Mouse (Mus musculus) G1E (cell line): ENCODE data around the gene Rptn. TPM values are rescaled to one million over a fixed set of nuclear protein-coding genes. Genes with fewer than 3 reads are reported as not detected.
A peak's percentile ranks its signal among the peaks of the same experiment; 100 is the strongest.

ENCODE experiments used
- ATAC-seq: 2 replicates; pipeline ENCODE4 v1.8.0; 2016; ENCODE audit warnings: mild to moderate bottlenecking; ENCODE audit not compliant: insufficient number of reproducible peaks, poor library complexity, low FRiP score, severe bottlenecking; ENCODE audit errors: extremely low read depth
- DNase-seq: peaks from one replicate; pipeline ENCODE4 v3.0.0; 2012; ENCODE audit warnings: low spot score
- H3K27me3 ChIP-seq: 2 replicates; pipeline ENCODE4 v1.6.1; 2012; ENCODE audit warnings: mild to moderate bottlenecking, low read length, inconsistent platforms; ENCODE audit not compliant: insufficient read depth
- H3K36me3 ChIP-seq: replicated peaks from 2 replicates; pipeline ENCODE3; 2012; ENCODE audit warnings: mild to moderate bottlenecking, inconsistent platforms
- H3K4me1 ChIP-seq: 2 replicates; pipeline ENCODE4 v1.6.1; 2012; ENCODE audit warnings: low read depth, low read length, inconsistent platforms, mixed read lengths; ENCODE audit not compliant: insufficient read depth
- H3K4me3 ChIP-seq: 2 replicates; pipeline ENCODE4 v1.5.1; 2012; ENCODE audit warnings: low read depth, mild to moderate bottlenecking, inconsistent platforms, low read length, moderate library complexity, mixed read lengths
- H3K9me3 ChIP-seq: replicated peaks from 2 replicates; pipeline ENCODE4 v1.6.1; 2012; ENCODE audit warnings: inconsistent platforms
- CTCF ChIP-seq: IDR thresholded peaks from 2 replicates; pipeline ENCODE4 v1.5.1; 2012; ENCODE audit warnings: low read depth, low read length, inconsistent platforms, mixed read lengths
- GATA1 ChIP-seq: IDR thresholded peaks from 2 replicates; pipeline ENCODE4 v1.6.1; 2012; ENCODE audit warnings: borderline replicate concordance, low read length, inconsistent platforms, mixed read lengths
- GATA2 ChIP-seq: IDR thresholded peaks from 2 replicates; pipeline ENCODE4 v1.6.1; 2012; ENCODE audit warnings: low read depth, low read length, inconsistent platforms, borderline replicate concordance
- POLR2AphosphoS5 ChIP-seq: IDR thresholded peaks from 2 replicates; pipeline ENCODE4 v1.6.1; 2012; ENCODE audit warnings: low read depth, low read length, inconsistent platforms; ENCODE audit not compliant: insufficient replicate concordance
- TAL1 ChIP-seq: conservative IDR thresholded peaks from 2 replicates; pipeline ENCODE4 v1.6.1; 2012; ENCODE audit warnings: low read depth, low read length, inconsistent platforms, mixed read lengths
- polyA plus RNA-seq: library from polyadenylated mRNA; stranded (reverse); fragments of >175 nt; gene quantifications from 2 replicates; pipeline ENCODE4 v1.2.3, GENCODE M21; 2012
- total RNA-seq, 2 experiments: library from RNA; stranded (forward) in 1 of 2; stranded (reverse) in 1 of 2; fragments of 200-1000 nt in 1 of 2; fragments of >200 nt in 1 of 2; fragmentation: Nextera tagmentation in 1 of 2; gene quantifications; 2 replicates each; pipeline ENCODE4 v1.2.3; 2014 to 2017

Rptn gene
- total RNA-seq (2014; fragmentation: Nextera tagmentation) (not detected in 2 replicates), total RNA-seq (2017) (0.11 TPM in 1 of 2 replicates, not detected in the other), polyA plus RNA-seq (not detected in 2 replicates)

- TF ChIP-seq GATA2 (no peak), CTCF (no peak), GATA1 (no peak), POLR2AphosphoS5 (no peak), TAL1 (no peak)
- peaks cover 17% of the 10 kb centered on the region for H3K9me3 ChIP-seq
- DNase-seq = no peak
- no peak within 1 kb of the TSS for H3K4me3 ChIP-seq
- H3K27me3 ChIP-seq = no peaks in the 10 kb centered on the region
- no peak for ATAC-seq
- H3K4me1 ChIP-seq = no peaks in the 10 kb centered on the region
- H3K36me3 ChIP-seq = no peaks in the 10 kb centered on the region
Measured at GRCm38 (mm10) chr3:93393366-93393765, at the start of gene Rptn. Gene Rptn (plus strand): TSS chr3:93393699.

- no peak for DNase-seq
- Histone ChIP-seq H3K4me1 (no peaks in the 10 kb centered on the region), H3K9me3 (0 out of 2 replicates have a peak, but pooled peaks cover 2% of the 10 kb centered on the region), H3K36me3 (no peaks in the 10 kb centered on the region), H3K27me3 (no peaks in the 10 kb centered on the region), H3K4me3 (no peak overlapping the region)
- TF ChIP-seq TAL1 (no peak), CTCF (no peak), GATA2 (no peak), POLR2AphosphoS5 (no peak), GATA1 (no peak)
- no peak for ATAC-seq
Measured at GRCm38 (mm10) chr3:93346896-93347295, 46.6 kb upstream of the Rptn start.

- Histone ChIP-seq H3K27me3 (no peaks in the 10 kb centered on the region), H3K36me3 (no peaks in the 10 kb centered on the region), H3K4me3 (no peak overlapping the region), H3K9me3 (peaks cover 7% of the 10 kb centered on the region), H3K4me1 (no peaks in the 10 kb centered on the region)
- ATAC-seq (no peak), DNase-seq (no peak)
- TF ChIP-seq TAL1 (no peak), CTCF (no peak), POLR2AphosphoS5 (no peak), GATA2 (no peak), GATA1 (no peak)
Measured at GRCm38 (mm10) chr3:93360045-93360444, 33.5 kb upstream of the Rptn start.

GRCm38 (mm10) chr3:93361933-93362574 lies 31.4 kb upstream of the Rptn start:
- no peaks in the 10 kb centered on the region for H3K27me3 ChIP-seq
- peaks cover 7% of the 10 kb centered on the region for H3K9me3 ChIP-seq
- H3K4me3 ChIP-seq = no peak overlapping the region
- H3K4me1 ChIP-seq = no peaks in the 10 kb centered on the region
- no peaks in the 10 kb centered on the region for H3K36me3 ChIP-seq
- peak; percentile 50; the same call in 1 of the 2 replicates for ATAC-seq
- no peak for DNase-seq
- TF ChIP-seq GATA1 (no peak), CTCF (no peak), POLR2AphosphoS5 (no peak), GATA2 (no peak), TAL1 (no peak)

GRCm38 (mm10) chr3:93366966-93367575 lies 26.4 kb upstream of the Rptn start:
- no peak for DNase-seq
- Histone ChIP-seq H3K36me3 (no peaks in the 10 kb centered on the region), H3K4me3 (no peak overlapping the region), H3K27me3 (no peaks in the 10 kb centered on the region), H3K4me1 (no peaks in the 10 kb centered on the region), H3K9me3 (peaks cover 12% of the 10 kb centered on the region)
- no peak for TF ChIP-seq CTCF
- TF ChIP-seq GATA2 = no peak
- no peak for ATAC-seq

- no peak for ATAC-seq
- no peak for DNase-seq
- Histone ChIP-seq H3K4me1 (no peaks in the 10 kb centered on the region), H3K9me3 (peaks cover 16% of the 10 kb centered on the region), H3K4me3 (no peak overlapping the region), H3K27me3 (no peaks in the 10 kb centered on the region), H3K36me3 (no peaks in the 10 kb centered on the region)
- TF ChIP-seq GATA1 (no peak), POLR2AphosphoS5 (no peak), CTCF (no peak), TAL1 (no peak), GATA2 (no peak)
Measured at GRCm38 (mm10) chr3:93368171-93368570, 25.3 kb upstream of the Rptn start.

- peaks cover 25% of the 10 kb centered on the region for H3K9me3 ChIP-seq
- DNase-seq (no peak), ATAC-seq (no peak)
- H3K4me3 ChIP-seq = no peak overlapping the region
- H3K27me3 ChIP-seq = no peaks in the 10 kb centered on the region
- H3K36me3 ChIP-seq = no peaks in the 10 kb centered on the region
- TF ChIP-seq GATA2 = no peak
- no peak for TF ChIP-seq GATA1
- no peak for TF ChIP-seq CTCF
- no peak for TF ChIP-seq POLR2AphosphoS5
- no peak for TF ChIP-seq TAL1
- no peaks in the 10 kb centered on the region for H3K4me1 ChIP-seq
Measured at GRCm38 (mm10) chr3:93373416-93373815, 20.1 kb upstream of the Rptn start.
